Mouse (Mus musculus): ENCODE data around the gene Slc24a3. TPM values are rescaled to one million over a fixed set of nuclear protein-coding genes. Genes with fewer than 3 reads are reported as not detected.
A peak's percentile ranks its signal among the peaks of the same experiment; 100 is the strongest.

The Slc24a3 gene
- polyA plus RNA-seq, 1 experiment from 2014 or later, result 3.1 TPM

- 90% methylated on average over 2 of the region's 2 CpGs for WGBS
- Histone ChIP-seq H3K4me2 (ENCODE audit: low read depth, low read length) (no peak overlapping the region), H3K4me3 (ENCODE audit: low read length) (no peak overlapping the region), H3K27me3 (replicated peaks; ENCODE audit: control insufficient read depth, insufficient read depth, low read length) (no peaks in the 10 kb centered on the region), H3K4me1 (ENCODE audit: control insufficient read depth, insufficient read depth, low read length) (peaks cover 2% of the 10 kb centered on the region; the same call in 1 of the 2 replicates), H3K27ac (ENCODE audit: low read length) (no peak overlapping the region), H3K36me3 (ENCODE audit: control insufficient read depth, insufficient read depth, low read length) (no peaks in the 10 kb centered on the region), H3K9ac (ENCODE audit: low read depth, low read length) (no peak overlapping the region), H3K9me3 (ENCODE audit: control insufficient read depth, low read length) (no peaks in the 10 kb centered on the region)
- ATAC-seq, result no peak
These were observed 90.3 kb downstream of the Slc24a3 start for GRCm38 (mm10) chr2:145257855-145258254.

- H3K27me3 ChIP-seq (replicated peaks; ENCODE audit: control insufficient read depth, insufficient read depth, low read length), result no peaks in the 10 kb centered on the region
- peaks cover 2% of the 10 kb centered on the region; the same call in 1 of the 2 replicates for H3K4me1 ChIP-seq (ENCODE audit: control insufficient read depth, insufficient read depth, low read length)
- no peak overlapping the region for H3K4me3 ChIP-seq (ENCODE audit: low read length)
- H3K36me3 ChIP-seq (ENCODE audit: control insufficient read depth, insufficient read depth, low read length), result no peaks in the 10 kb centered on the region
- H3K9me3 ChIP-seq (ENCODE audit: control insufficient read depth, low read length), result no peaks in the 10 kb centered on the region
- 77% methylated on average over 1 of the region's 1 CpGs for WGBS
- no peak overlapping the region for H3K9ac ChIP-seq (ENCODE audit: low read depth, low read length)
- H3K4me2 ChIP-seq (ENCODE audit: low read depth, low read length), result no peak overlapping the region
- no peak for ATAC-seq
- no peak overlapping the region for H3K27ac ChIP-seq (ENCODE audit: low read length)
These were observed 93.0 kb downstream of the Slc24a3 start for GRCm38 (mm10) chr2:145260574-145260973.

- 83% methylated on average over 1 of the region's 1 CpGs for WGBS
- Histone ChIP-seq H3K9me3 (ENCODE audit: control insufficient read depth, low read length) (no peaks in the 10 kb centered on the region), H3K36me3 (ENCODE audit: control insufficient read depth, insufficient read depth, low read length) (no peaks in the 10 kb centered on the region), H3K27me3 (replicated peaks; ENCODE audit: control insufficient read depth, insufficient read depth, low read length) (no peaks in the 10 kb centered on the region), H3K4me2 (ENCODE audit: low read depth, low read length) (no peak overlapping the region), H3K9ac (ENCODE audit: low read depth, low read length) (no peak overlapping the region), H3K4me3 (ENCODE audit: low read length) (no peak overlapping the region), H3K27ac (ENCODE audit: low read length) (no peak overlapping the region), H3K4me1 (ENCODE audit: control insufficient read depth, insufficient read depth, low read length) (peaks cover 1% of the 10 kb centered on the region; the same call in 1 of the 2 replicates)
- ATAC-seq, result no peak
These were observed 94.6 kb downstream of the Slc24a3 start for GRCm38 (mm10) chr2:145262153-145262552.

- Histone ChIP-seq H3K4me1 (ENCODE audit: control insufficient read depth, insufficient read depth, low read length) (no peaks in the 10 kb centered on the region), H3K9ac (ENCODE audit: low read depth, low read length) (no peak overlapping the region), H3K9me3 (ENCODE audit: control insufficient read depth, low read length) (no peaks in the 10 kb centered on the region), H3K36me3 (ENCODE audit: control insufficient read depth, insufficient read depth, low read length) (no peaks in the 10 kb centered on the region), H3K4me2 (ENCODE audit: low read depth, low read length) (no peak overlapping the region), H3K4me3 (ENCODE audit: low read length) (no peak overlapping the region), H3K27me3 (replicated peaks; ENCODE audit: control insufficient read depth, insufficient read depth, low read length) (no peaks in the 10 kb centered on the region), H3K27ac (ENCODE audit: low read length) (no peak overlapping the region)
- no peak for ATAC-seq
- WGBS, result 50% methylated on average over 1 of the region's 1 CpGs
These were observed 99.2 kb downstream of the Slc24a3 start for GRCm38 (mm10) chr2:145266723-145267122.

GRCm38 (mm10) chr2:145268971-145269370, 101.4 kb downstream of the Slc24a3 start:
- Histone ChIP-seq H3K27me3 (replicated peaks; ENCODE audit: control insufficient read depth, insufficient read depth, low read length) (no peaks in the 10 kb centered on the region), H3K36me3 (ENCODE audit: control insufficient read depth, insufficient read depth, low read length) (no peaks in the 10 kb centered on the region), H3K9ac (ENCODE audit: low read depth, low read length) (no peak overlapping the region), H3K4me1 (ENCODE audit: control insufficient read depth, insufficient read depth, low read length) (no peaks in the 10 kb centered on the region), H3K4me2 (ENCODE audit: low read depth, low read length) (no peak overlapping the region), H3K27ac (ENCODE audit: low read length) (no peak overlapping the region), H3K9me3 (ENCODE audit: control insufficient read depth, low read length) (no peaks in the 10 kb centered on the region), H3K4me3 (ENCODE audit: low read length) (no peak overlapping the region)
- ATAC-seq, result no peak

- no peak overlapping the region for H3K9ac ChIP-seq (ENCODE audit: low read depth, low read length)
- no peaks in the 10 kb centered on the region for H3K4me1 ChIP-seq (ENCODE audit: control insufficient read depth, insufficient read depth, low read length)
- ATAC-seq, result no peak
- 80% methylated on average over 4 of the region's 4 CpGs for WGBS
- no peak overlapping the region for H3K27ac ChIP-seq (ENCODE audit: low read length)
- no peaks in the 10 kb centered on the region for H3K27me3 ChIP-seq (replicated peaks; ENCODE audit: control insufficient read depth, insufficient read depth, low read length)
- H3K36me3 ChIP-seq (ENCODE audit: control insufficient read depth, insufficient read depth, low read length), result no peaks in the 10 kb centered on the region
- H3K4me3 ChIP-seq (ENCODE audit: low read length), result no peak overlapping the region
- no peaks in the 10 kb centered on the region for H3K9me3 ChIP-seq (ENCODE audit: control insufficient read depth, low read length)
- H3K4me2 ChIP-seq (ENCODE audit: low read depth, low read length), result no peak overlapping the region
These were observed 101.9 kb downstream of the Slc24a3 start for GRCm38 (mm10) chr2:145269410-145269809.

GRCm38 (mm10) chr2:145274016-145274677, 106.6 kb downstream of the Slc24a3 start:
- H3K27me3 ChIP-seq (replicated peaks; ENCODE audit: control insufficient read depth, insufficient read depth, low read length), result no peaks in the 10 kb centered on the region
- no peak overlapping the region for H3K4me3 ChIP-seq (ENCODE audit: low read length)
- H3K4me1 ChIP-seq (ENCODE audit: control insufficient read depth, insufficient read depth, low read length), result no peaks in the 10 kb centered on the region
- H3K9me3 ChIP-seq (ENCODE audit: control insufficient read depth, low read length), result no peaks in the 10 kb centered on the region
- H3K36me3 ChIP-seq (ENCODE audit: control insufficient read depth, insufficient read depth, low read length), result no peaks in the 10 kb centered on the region
- H3K27ac ChIP-seq (ENCODE audit: low read length), result no peak overlapping the region
- no peak for ATAC-seq
- WGBS, result 85% methylated on average over 9 of the region's 9 CpGs
- H3K4me2 ChIP-seq (ENCODE audit: low read depth, low read length), result no peak overlapping the region
- no peak overlapping the region for H3K9ac ChIP-seq (ENCODE audit: low read depth, low read length)

GRCm38 (mm10) chr2:145279336-145279735, 111.8 kb downstream of the Slc24a3 start:
- peak; percentile 55; the same call in 1 of the 2 replicates for ATAC-seq
- no peaks in the 10 kb centered on the region for H3K27me3 ChIP-seq (replicated peaks; ENCODE audit: control insufficient read depth, insufficient read depth, low read length)
- 62% methylated on average over 1 of the region's 1 CpGs for WGBS
- H3K27ac ChIP-seq (ENCODE audit: low read length), result no peak overlapping the region
- no peak overlapping the region for H3K9ac ChIP-seq (ENCODE audit: low read depth, low read length)
- no peaks in the 10 kb centered on the region for H3K4me1 ChIP-seq (ENCODE audit: control insufficient read depth, insufficient read depth, low read length)
- H3K4me2 ChIP-seq (ENCODE audit: low read depth, low read length), result no peak overlapping the region
- H3K4me3 ChIP-seq (ENCODE audit: low read length), result no peak overlapping the region
- H3K36me3 ChIP-seq (ENCODE audit: control insufficient read depth, insufficient read depth, low read length), result no peaks in the 10 kb centered on the region
- H3K9me3 ChIP-seq (ENCODE audit: control insufficient read depth, low read length), result no peaks in the 10 kb centered on the region

GRCm38 (mm10) chr2:145283746-145284145, 116.2 kb downstream of the Slc24a3 start:
- 45% methylated on average over 2 of the region's 2 CpGs for WGBS

GRCm38 (mm10) chr2:145288501-145288900, 120.9 kb downstream of the Slc24a3 start:
- Histone ChIP-seq H3K4me3 (ENCODE audit: low read length) (no peak overlapping the region), H3K27me3 (replicated peaks; ENCODE audit: control insufficient read depth, insufficient read depth, low read length) (no peaks in the 10 kb centered on the region), H3K4me1 (ENCODE audit: control insufficient read depth, insufficient read depth, low read length) (no peaks in the 10 kb centered on the region), H3K9me3 (ENCODE audit: control insufficient read depth, low read length) (no peaks in the 10 kb centered on the region), H3K27ac (ENCODE audit: low read length) (no peak overlapping the region), H3K9ac (ENCODE audit: low read depth, low read length) (no peak overlapping the region), H3K4me2 (ENCODE audit: low read depth, low read length) (no peak overlapping the region), H3K36me3 (ENCODE audit: control insufficient read depth, insufficient read depth, low read length) (no peaks in the 10 kb centered on the region)
- 62% methylated on average over 1 of the region's 1 CpGs for WGBS
- no peak for ATAC-seq

More at GRCm38 (mm10) chr2:145283746-145284145, 116.2 kb downstream of the Slc24a3 start:
- H3K9me3 ChIP-seq (ENCODE audit: control insufficient read depth, low read length), result no peaks in the 10 kb centered on the region
- no peaks in the 10 kb centered on the region for H3K4me1 ChIP-seq (ENCODE audit: control insufficient read depth, insufficient read depth, low read length)
- no peak overlapping the region for H3K4me3 ChIP-seq (ENCODE audit: low read length)
- no peaks in the 10 kb centered on the region for H3K36me3 ChIP-seq (ENCODE audit: control insufficient read depth, insufficient read depth, low read length)
- no peak overlapping the region for H3K4me2 ChIP-seq (ENCODE audit: low read depth, low read length)
- H3K9ac ChIP-seq (ENCODE audit: low read depth, low read length), result no peak overlapping the region
- no peak for ATAC-seq
- H3K27me3 ChIP-seq (replicated peaks; ENCODE audit: control insufficient read depth, insufficient read depth, low read length), result no peaks in the 10 kb centered on the region
- no peak overlapping the region for H3K27ac ChIP-seq (ENCODE audit: low read length)

Measured in intestine, embryonic 16.5 days (tissue).